Mouse (Mus musculus) neural tube, postnatal 0 days (tissue): ENCODE data around the gene Topaz1. TPM values are rescaled to one million over a fixed set of nuclear protein-coding genes. Genes with fewer than 3 reads are reported as not detected.

Experiments used
- polyA plus RNA-seq: library from polyadenylated mRNA; unstranded; fragments of >200 nt; fragmentation: Nextera tagmentation; extraction: Ambion mirVana; gene quantifications from 2 replicates; pipeline ENCODE4 v1.2.1, GENCODE M21; 2015

The Topaz1 gene
- polyA plus RNA-seq = not detected in 2 replicates

GRCm38 (mm10) chr9:122747060-122747459 lies at the start of gene Topaz1:
Gene Topaz1, plus strand, starts transcription at chr9:122747346.

DNA sequence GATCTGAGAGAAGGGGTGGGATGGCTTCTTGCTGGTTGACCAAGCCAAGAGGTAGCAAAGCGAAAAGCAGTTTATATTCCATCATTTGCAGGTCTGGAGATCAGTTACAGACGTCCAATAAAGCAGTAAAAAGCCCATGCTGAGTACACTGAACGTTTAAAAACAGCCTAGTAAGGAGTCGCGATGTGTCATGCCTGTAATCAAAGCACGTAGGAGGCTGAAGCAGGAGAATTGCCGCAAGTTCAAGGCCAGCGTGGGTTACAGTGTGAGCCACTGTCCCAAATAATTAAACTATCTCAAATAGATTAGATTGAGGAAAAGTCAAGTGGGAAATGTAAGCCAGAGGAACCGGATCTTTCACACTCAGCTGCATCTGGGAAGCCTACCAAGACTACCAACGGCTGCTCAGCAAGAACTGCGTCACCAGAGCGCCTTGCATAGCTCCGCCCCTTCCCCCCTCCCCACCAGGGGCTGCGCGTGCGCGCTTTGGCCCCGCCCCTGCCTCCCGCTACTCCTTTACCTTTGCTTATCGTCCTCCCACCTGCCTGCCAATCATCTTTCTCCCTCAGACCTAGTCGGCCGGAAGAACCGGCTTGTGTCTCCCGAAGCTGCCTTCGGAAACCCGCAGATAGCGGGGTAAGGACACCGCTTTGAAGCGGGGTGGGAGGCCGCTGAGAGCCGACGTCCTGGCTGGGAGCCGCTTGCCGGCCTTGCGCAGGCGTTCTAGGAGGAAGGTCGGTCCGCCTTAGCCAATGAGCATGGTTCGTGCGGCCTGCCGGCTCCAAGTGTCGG lies 58.1 kb downstream of the Topaz1 start, which contains the start of gene Tcaim:
Gene Tcaim (plus strand): TSS at position 487 of the 792 bp plus-strand sequence.

GRCm38 (mm10) chr9:122843760-122844159 lies 96.6 kb downstream of the Topaz1 start, which contains the start of gene Gm35549:
Gene Gm35549, minus strand, starts transcription at chr9:122844035.

Other genes with a start within 250 kb of the Topaz1 start
- gene Tcaim, start 58.2 kb downstream of the Topaz1 start, polyA plus RNA-seq = 8.4 and 11.4 TPM in 2 replicates
- 0.56 TPM in 1 of 2 replicates, not detected in the other for gene Gm35549, start 96.7 kb downstream of the Topaz1 start, polyA plus RNA-seq
- gene Zfp445, start 118.7 kb downstream of the Topaz1 start, polyA plus RNA-seq = 46.2 and 54.1 TPM in 2 replicates
- 1.6 and 2.0 TPM in 2 replicates for gene Zkscan7, start 138.3 kb downstream of the Topaz1 start, polyA plus RNA-seq
- gene Zfp105, start 175.7 kb downstream of the Topaz1 start, polyA plus RNA-seq = 11.3 and 12.9 TPM in 2 replicates
- 28.7 and 30.1 TPM in 2 replicates for gene 1110059G10Rik, start 203.7 kb downstream of the Topaz1 start, polyA plus RNA-seq
- 5.4 and 5.5 TPM in 2 replicates for gene Kif15, start 203.7 kb downstream of the Topaz1 start, polyA plus RNA-seq